Mouse (Mus musculus) liver, embryonic 18 days (tissue): Measurements from ENCODE around the gene Trmt5. TPM values are rescaled to one million over a fixed set of nuclear protein-coding genes. Genes with fewer than 3 reads are reported as not detected.

Experiments
- polyA plus RNA-seq: library from polyadenylated mRNA; depleted of rRNA; stranded (reverse); fragments of >200 nt; gene quantifications from 2 replicates; pipeline ENCODE4 v1.2.3, GENCODE M21; 2012; rRNA removed

Gene Trmt5
- 4.9 and 5.0 TPM in 2 replicates for polyA plus RNA-seq

DNA sequence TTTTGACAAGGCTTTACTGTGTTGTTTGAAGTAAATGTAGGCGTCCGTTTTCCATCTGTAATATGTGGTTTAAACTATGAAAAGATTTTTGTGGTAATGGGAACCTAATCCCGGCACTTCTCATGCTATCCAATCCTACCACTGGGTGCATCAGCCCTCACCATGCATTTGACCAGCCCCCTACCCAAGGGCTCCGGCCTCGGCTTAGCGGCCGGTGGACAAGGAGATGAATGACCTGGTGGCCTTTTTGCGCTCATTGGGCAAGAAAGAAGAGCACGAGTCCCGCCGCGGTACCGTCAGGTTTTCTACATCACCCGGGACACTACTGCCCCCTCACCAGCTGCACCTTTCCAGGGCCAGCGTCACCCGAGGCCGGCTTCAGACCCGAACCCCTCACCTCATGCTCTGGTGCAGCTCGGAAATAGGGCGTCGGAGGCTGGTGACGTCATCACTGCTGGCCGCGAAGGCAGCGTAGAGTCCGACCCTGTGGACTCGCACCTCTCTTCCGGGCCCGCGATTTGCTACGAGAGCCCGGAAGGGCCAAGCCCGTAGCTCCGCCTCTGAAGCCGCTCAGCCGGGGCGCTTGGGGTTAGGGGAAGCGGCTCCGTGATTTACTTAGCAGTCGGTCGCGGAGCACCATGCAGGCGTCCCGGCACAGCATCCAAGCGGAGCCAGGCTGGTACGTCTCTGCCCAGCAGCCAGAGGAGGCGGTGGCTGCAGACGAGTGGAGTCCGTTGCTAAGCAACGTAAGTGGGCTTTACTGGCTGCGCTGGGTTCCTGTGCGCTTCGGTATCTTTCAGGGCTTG, at the start of gene Trmt5, which contains the start of gene Slc38a6:
TSS of gene Trmt5 (minus strand) at position 424 of the 806 bp plus-strand sequence.
TSS of gene Slc38a6 (plus strand) at position 493 of the 806 bp plus-strand sequence.

Other genes with a start within 250 kb of the Trmt5 start
- 0.01 TPM in 1 of 2 replicates, not detected in the other for gene Six1, start 232.8 kb downstream of the Trmt5 start, polyA plus RNA-seq
- 0.02 TPM in 2 replicates for gene Six4, start 173.3 kb downstream of the Trmt5 start, polyA plus RNA-seq
- gene Mnat1, start 163.0 kb downstream of the Trmt5 start, polyA plus RNA-seq, result 6.3 and 6.5 TPM in 2 replicates
- 4.2 and 5.1 TPM in 2 replicates for gene Slc38a6, start 69 bp upstream of the Trmt5 start, polyA plus RNA-seq